Mouse (Mus musculus) right cerebral cortex, postnatal 25 days (tissue): ENCODE results near the gene Dtx1.

Experiments used
- DNase-seq: peaks from one replicate; pipeline ENCODE4 v3.0.0; 2022

Gene Dtx1

GRCm38 (mm10) chr5:120634131-120634530, 77.6 kb downstream of the Dtx1 start, which contains the start of gene Cfap73:
Gene Cfap73, minus strand, starts transcription at chr5:120634235.
- DNase-seq: no peak

DNA sequence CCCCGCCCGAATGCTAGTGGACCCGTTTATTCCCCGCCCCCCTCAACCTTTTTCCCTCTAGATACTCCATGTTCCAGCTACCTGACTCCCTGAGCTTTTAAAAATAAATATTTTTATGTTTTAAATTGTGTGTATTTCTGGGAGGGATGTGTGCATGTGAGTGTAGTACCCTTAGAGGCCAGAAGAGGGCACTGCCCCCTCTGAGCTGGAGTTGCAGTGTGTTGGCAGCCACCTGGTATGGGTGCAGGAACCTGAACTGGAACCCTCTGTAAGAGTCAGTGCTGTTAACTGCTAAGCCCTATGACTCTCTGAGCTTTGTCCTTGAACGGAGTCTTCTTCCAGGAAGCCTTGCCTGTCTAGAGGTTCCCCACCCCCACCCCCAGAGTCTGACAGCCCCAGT, 79.8 kb downstream of the Dtx1 start:
- no peak for DNase-seq

DNA sequence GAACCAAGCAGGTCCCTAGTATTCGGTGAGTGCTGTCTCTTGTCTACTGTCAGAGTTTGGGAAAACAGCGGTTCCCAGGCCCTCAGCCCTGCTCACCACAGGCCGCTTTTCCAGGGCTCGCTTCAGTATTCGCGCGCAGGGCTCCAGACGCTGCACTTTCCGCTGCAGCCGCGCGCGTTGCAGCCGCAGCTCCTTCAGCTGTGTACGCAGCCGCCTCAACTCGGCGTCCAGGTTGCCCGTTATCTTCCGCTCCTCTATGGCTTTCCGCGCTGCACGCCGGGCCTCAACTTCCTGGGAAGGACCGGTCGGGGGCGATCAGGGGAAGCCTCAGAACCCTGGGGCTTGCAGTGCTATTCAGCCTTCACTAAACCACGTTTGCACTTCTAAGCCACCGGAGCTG, 80.6 kb downstream of the Dtx1 start:
- DNase-seq: no peak
